Mouse (Mus musculus) neural tube, embryonic 11.5 days (tissue): ENCODE data around the gene Ndufs5. TPM values are rescaled to one million over a fixed set of nuclear protein-coding genes. Genes with fewer than 3 reads are reported as not detected.

Experiments
- ATAC-seq: fragments of 200-750 bp; cut with Nextera tagmentation; 2 replicates; pipeline ENCODE4 v1.8.0; 2017; ENCODE audit warnings: moderate number of reproducible peaks, mild to moderate bottlenecking, moderate TSS enrichment, moderate library complexity; ENCODE audit not compliant: insufficient read depth, low FRiP score, low TSS enrichment
- DNase-seq: peaks from one replicate; pipeline ENCODE4 v3.0.0-alpha.2; 2015; ENCODE audit warnings: low spot score
- H3K27ac ChIP-seq: fragments of 300-500 bp; sonication (generic); 2 replicates; pipeline ENCODE4 v1.5.1; 2014; ENCODE audit warnings: low read depth, mild to moderate bottlenecking, low read length
- H3K27me3 ChIP-seq: fragments of 300-500 bp; sonication (generic); 2 replicates; pipeline ENCODE4 v1.6.1; 2014; ENCODE audit warnings: mild to moderate bottlenecking, low read length, mixed read lengths; ENCODE audit not compliant: control insufficient read depth, insufficient read depth
- H3K36me3 ChIP-seq: fragments of 300-500 bp; sonication (generic); 2 replicates; pipeline ENCODE4 v1.6.1; 2014; ENCODE audit warnings: mild to moderate bottlenecking, low read length, moderate library complexity, mixed read lengths; ENCODE audit not compliant: control insufficient read depth, insufficient read depth
- H3K4me1 ChIP-seq: fragments of 300-500 bp; sonication (generic); 2 replicates; pipeline ENCODE4 v1.6.1; 2014; ENCODE audit warnings: low read length, mixed read lengths; ENCODE audit not compliant: control insufficient read depth, insufficient read depth
- H3K4me2 ChIP-seq: fragments of 300-500 bp; sonication (generic); 2 replicates; pipeline ENCODE4 v1.6.1; 2014; ENCODE audit warnings: low read depth, mild to moderate bottlenecking, moderate library complexity
- H3K4me3 ChIP-seq: fragments of 300-500 bp; sonication (generic); 2 replicates; pipeline ENCODE4 v1.5.1; 2014; ENCODE audit warnings: low read depth, low read length
- H3K9ac ChIP-seq: fragments of 300-500 bp; sonication (generic); 2 replicates; pipeline ENCODE4 v1.6.1; 2014; ENCODE audit warnings: mild to moderate bottlenecking, low read length
- H3K9me3 ChIP-seq: fragments of 300-500 bp; sonication (generic); 2 replicates; pipeline ENCODE4 v1.6.1; 2016; ENCODE audit warnings: low read length; ENCODE audit not compliant: control insufficient read depth
- WGBS: fragments of 180-500 bp; shearing (Covaris S2); extraction: QIAGEN DNeasy Blood & Tissue Kit; methylation state at CpG from one replicate; pipeline ENCODE4 v1.1.7; 2014; 5-methylcytosine and 5-hydroxymethylcytosine counted together
- polyA plus RNA-seq: library from polyadenylated mRNA; unstranded; fragments of >200 nt; fragmentation: Nextera tagmentation; extraction: Ambion mirVana; gene quantifications from 2 replicates; pipeline ENCODE4 v1.2.1, GENCODE M21; 2014

The Ndufs5 gene
- polyA plus RNA-seq, 1 experiment from 2014 or later: 337 TPM

DNA sequence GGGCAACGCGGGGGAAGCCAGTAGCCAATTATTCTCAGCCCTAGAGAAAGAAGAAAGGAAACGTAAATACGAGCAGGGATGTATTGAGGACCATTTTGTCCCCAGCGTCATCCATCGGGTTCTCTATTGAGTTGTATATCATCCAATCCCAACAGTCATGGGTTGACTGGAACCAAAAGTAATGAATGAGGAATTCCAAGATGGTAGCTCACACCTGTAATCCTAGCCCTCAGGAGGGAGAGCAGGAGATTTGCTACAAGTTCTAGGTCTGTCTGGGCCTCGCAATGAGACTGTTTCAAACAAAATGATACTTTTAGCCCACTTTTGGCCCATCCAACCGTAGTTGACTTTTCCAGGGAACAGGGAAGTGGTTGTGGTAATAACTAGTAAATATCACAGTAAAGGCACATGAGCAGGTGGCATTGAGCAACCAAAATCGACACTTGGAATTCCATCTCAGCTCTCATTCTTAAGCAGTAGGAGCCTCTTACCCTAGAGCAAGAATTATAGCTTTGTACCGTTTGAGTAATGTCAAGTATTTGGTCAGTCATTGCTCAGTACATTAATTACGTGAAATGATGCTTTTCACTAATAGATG, 52.2 kb downstream of the Ndufs5 start:
- DNase-seq (no peak), ATAC-seq (no peak)
- H3K36me3 ChIP-seq: no peaks in the 10 kb centered on the region
- peak overlapping the region; percentile 83 for H3K4me3 ChIP-seq
- peak overlapping the region; percentile 100 for H3K27ac ChIP-seq
- peak overlapping the region; percentile 99 for H3K9ac ChIP-seq
- 33% methylated on average over 11 of the region's 11 CpGs for WGBS
- H3K4me2 ChIP-seq: peak overlapping the region; percentile 84
- H3K9me3 ChIP-seq: no peaks in the 10 kb centered on the region
- H3K27me3 ChIP-seq: no peaks in the 10 kb centered on the region
- peaks cover 29% of the 10 kb centered on the region for H3K4me1 ChIP-seq

DNA sequence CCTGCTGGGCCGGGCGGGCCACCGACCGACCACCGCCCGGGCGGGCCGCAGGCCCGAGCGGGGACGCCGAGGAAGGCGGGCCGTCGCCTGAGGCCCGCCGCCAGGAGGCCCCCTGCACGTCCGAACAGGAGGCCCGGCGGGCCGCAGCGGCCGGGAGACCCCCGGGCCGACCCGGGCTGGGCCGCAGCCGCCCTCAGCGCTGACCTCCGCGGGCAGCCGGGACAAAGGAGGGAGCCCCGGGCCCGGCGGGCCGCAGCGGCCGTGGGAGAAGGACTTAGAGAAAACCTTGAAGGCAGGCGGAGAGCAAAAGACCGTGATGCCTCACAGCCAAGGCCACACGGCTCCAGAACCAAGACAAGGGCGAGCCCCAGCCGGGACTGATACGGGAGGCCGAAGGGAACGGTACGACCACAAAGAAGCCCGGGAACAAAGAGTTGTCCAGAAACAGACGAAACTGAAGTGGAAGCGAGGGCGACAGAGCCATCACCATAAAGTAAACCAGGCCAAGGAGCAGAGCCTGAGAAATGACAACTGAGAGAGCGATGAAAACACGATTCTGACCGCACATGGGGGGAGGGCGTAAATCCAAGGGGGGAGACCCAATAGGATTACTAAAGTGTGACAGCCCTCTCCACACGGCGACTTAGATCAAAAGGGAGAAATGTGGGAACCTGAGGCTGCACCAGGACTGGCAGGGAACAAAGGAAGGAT, 52.9 kb downstream of the Ndufs5 start:
- H3K27ac ChIP-seq: peak overlapping the region; percentile 100

DNA sequence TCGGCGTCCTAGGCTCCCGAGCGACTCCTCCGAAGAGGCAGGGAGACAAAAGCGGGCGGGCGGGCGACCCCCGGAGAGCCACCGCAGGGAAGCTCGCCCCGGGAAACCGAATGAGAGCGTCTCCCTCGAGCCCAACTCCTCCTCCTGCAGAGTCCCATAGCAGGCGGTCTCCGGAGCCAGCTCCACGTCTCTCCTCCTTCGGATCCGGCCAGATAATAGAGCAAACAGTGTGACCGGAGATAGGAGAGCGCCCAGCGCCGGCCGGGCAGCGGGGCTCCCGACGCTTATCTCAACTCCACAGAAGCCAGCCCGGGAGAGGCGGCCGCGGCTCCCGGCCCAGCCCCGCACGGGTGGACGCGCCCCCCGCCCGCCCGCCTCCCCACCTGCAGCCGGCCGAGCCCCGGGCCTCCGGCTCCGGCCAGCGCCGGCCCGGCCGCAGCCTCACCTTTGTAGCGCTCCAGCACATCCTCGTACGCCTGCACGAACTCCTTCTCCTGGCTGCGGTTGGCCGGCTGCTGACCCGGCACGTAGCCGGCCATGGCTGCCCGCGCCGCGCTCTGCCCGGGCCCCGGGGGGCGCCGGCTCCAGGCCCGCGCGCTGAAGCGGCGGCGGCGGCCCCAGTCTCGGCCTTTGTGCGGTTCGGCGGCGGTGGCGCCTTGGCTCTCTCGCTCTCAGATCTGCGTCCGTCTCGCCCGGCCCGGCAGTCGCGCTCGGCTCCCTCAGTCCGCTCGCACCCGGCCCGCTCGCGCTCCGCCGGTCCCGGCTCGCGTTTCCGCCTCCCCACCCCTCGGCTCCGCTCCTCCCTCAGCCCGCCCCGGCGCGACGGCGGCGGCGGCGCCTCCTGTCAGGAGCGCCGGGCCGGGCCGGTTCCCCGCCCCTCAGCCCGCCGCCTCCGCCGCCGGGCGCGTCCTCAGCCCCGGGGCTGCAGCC, 53.7 kb downstream of the Ndufs5 start:
- Histone ChIP-seq H3K27ac (peak overlapping the region; percentile 100), H3K27me3 (no peaks in the 10 kb centered on the region), H3K4me2 (peak overlapping the region; percentile 84), H3K4me1 (peaks cover 26% of the 10 kb centered on the region), H3K9me3 (no peaks in the 10 kb centered on the region), H3K36me3 (no peaks in the 10 kb centered on the region), H3K9ac (peak overlapping the region; percentile 99), H3K4me3 (peak overlapping the region; percentile 83)
- DNase-seq: peak; percentile 80
- peak; percentile 58 for ATAC-seq
- under 1% methylated on average over 94 of the region's 125 CpGs for WGBS

More for the DNA sequence above, 52.9 kb downstream of the Ndufs5 start:
- Histone ChIP-seq H3K27me3 (no peaks in the 10 kb centered on the region), H3K9me3 (no peaks in the 10 kb centered on the region), H3K4me2 (peak overlapping the region; percentile 84), H3K9ac (peak overlapping the region; percentile 99), H3K4me1 (peaks cover 26% of the 10 kb centered on the region), H3K4me3 (peak overlapping the region; percentile 83), H3K36me3 (no peaks in the 10 kb centered on the region)
- WGBS: under 1% methylated on average over 49 of the region's 58 CpGs
- DNase-seq (peak; percentile 73), ATAC-seq (peak; percentile 69)

DNA sequence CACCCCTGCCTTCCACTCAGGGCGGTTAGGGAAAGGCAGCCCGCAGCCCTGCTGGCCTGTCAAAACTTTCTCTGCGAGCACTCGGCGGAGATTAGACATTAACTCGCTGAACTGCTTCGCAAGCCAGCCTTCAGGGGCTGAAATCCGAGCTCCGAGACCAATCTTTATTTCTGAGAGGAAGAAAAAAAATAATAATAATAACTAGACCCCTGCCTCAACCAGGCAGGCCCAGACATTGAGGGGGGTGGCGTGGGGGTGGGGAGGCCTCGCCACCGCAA, 54.4 kb downstream of the Ndufs5 start:
- no peaks in the 10 kb centered on the region for H3K27me3 ChIP-seq
- H3K36me3 ChIP-seq: no peaks in the 10 kb centered on the region
- WGBS: under 1% methylated on average over 12 of the region's 12 CpGs
- DNase-seq: peak; percentile 60
- H3K9me3 ChIP-seq: no peaks in the 10 kb centered on the region
- ATAC-seq: no peak
- peak overlapping the region; percentile 99 for H3K9ac ChIP-seq
- peak overlapping the region; percentile 84 for H3K4me2 ChIP-seq
- H3K4me1 ChIP-seq: peaks cover 26% of the 10 kb centered on the region
- peak overlapping the region; percentile 100 for H3K27ac ChIP-seq
- peak overlapping the region; percentile 83 for H3K4me3 ChIP-seq

DNA sequence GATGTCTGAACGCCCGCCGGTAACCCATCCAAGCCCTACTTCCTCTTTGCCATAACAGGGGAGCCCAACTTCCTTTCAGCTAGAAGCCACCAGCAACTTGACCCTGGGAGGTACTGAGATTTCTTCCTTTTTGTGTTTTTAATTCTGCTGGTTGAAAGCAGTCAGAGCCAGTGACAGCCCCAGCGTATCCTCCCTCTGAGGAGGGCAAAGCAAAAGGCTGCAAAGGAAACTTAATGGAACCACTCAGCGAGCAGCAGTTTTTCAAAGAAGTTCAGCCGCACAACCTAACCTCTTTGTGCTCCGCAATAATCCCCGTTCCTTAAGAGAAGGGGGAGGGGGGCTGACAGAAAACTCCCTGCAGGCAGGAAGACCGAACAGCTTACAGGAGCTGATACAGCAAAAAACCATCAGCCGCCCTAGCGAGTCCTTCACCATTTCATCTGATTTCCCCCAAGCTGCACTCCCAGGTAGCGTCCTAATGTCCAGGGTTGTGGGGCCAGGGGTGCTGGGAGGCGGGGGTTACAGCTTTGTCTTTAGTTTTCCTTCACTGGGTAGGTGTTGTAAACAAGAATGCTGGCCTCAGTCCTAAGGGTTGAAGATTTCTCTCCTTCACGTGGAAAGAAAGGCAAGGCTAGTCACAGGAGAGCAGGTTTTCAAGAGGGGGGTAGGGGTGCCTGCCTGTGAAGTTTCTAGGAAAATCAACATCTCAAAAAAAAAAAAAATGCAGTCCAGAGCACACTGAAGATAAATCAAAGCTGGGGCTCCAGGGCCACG, 54.9 kb downstream of the Ndufs5 start:
- Histone ChIP-seq H3K9ac (peak overlapping the region; percentile 99), H3K9me3 (no peaks in the 10 kb centered on the region), H3K27me3 (no peaks in the 10 kb centered on the region), H3K36me3 (no peaks in the 10 kb centered on the region), H3K4me1 (peaks cover 26% of the 10 kb centered on the region), H3K27ac (peak overlapping the region; percentile 100), H3K4me3 (peak overlapping the region; percentile 83), H3K4me2 (peak overlapping the region; percentile 84)
- WGBS: 2% methylated on average over 15 of the region's 15 CpGs
- DNase-seq (peak; percentile 29), ATAC-seq (no peak)

Other genes starting within 250 kb of the Ndufs5 start
- 78.2 and 79.1 TPM in 2 replicates for gene Macf1, start 33.8 kb downstream of the Ndufs5 start, polyA plus RNA-seq
- 92.1 and 93.3 TPM in 2 replicates for gene Akirin1, start 32.1 kb upstream of the Ndufs5 start, polyA plus RNA-seq
- gene Rhbdl2, start 69.7 kb upstream of the Ndufs5 start, polyA plus RNA-seq: 0.20 and 0.38 TPM in 2 replicates
- gene 4933427I04Rik, start 141.5 kb upstream of the Ndufs5 start, polyA plus RNA-seq: not detected in 2 replicates
- 54.3 and 56.7 TPM in 2 replicates for gene Mycbp, start 186.6 kb upstream of the Ndufs5 start, polyA plus RNA-seq
- 52.2 and 53.9 TPM in 2 replicates for gene Rragc, start 199.2 kb upstream of the Ndufs5 start, polyA plus RNA-seq
- gene 4930535I16Rik, start 199.8 kb upstream of the Ndufs5 start, polyA plus RNA-seq: not detected in 2 replicates